Mouse (Mus musculus): ENCODE measurements at regions not wholly inside any gene's neighbourhood (a gene's known extent, or its start where the extent isn't known, plus 50 kb on each side); places are given as distances from the start of the nearest gene placed in this dataset.

GRCm38 (mm10) chr17:84107497-84107896 lies 80.2 kb downstream of the Zfp36l2 start:
- Histone ChIP-seq H3K9me3 (replicated peaks) (no peaks in the 10 kb centered on the region), H3K9ac (no peak overlapping the region), H3K36me3 (no peaks in the 10 kb centered on the region), H3K27ac (no peak overlapping the region), H3K27me3 (no peaks in the 10 kb centered on the region), H3K4me3 (replicated peaks) (no peak overlapping the region), H3K4me2 (no peak overlapping the region), H3K4me1 (replicated peaks) (peaks cover 23% of the 10 kb centered on the region)
- 63% methylated on average over 3 of the region's 3 CpGs for WGBS (ENCODE audit: insufficient replicate concordance)
- DNase-seq (no peak), ATAC-seq (ENCODE audit: low read depth) (no peak)

GRCm38 (mm10) chr17:84104242-84104641 lies 83.5 kb downstream of the Zfp36l2 start:
- no peak overlapping the region for H3K4me3 ChIP-seq (replicated peaks)
- H3K27me3 ChIP-seq: 0 out of 2 replicates have a peak, but pooled peaks cover 11% of the 10 kb centered on the region
- ATAC-seq (ENCODE audit: low read depth): no peak
- 71% methylated on average over 7 of the region's 7 CpGs for WGBS (ENCODE audit: insufficient replicate concordance)
- no peak for DNase-seq
- 0 out of 2 replicates have a peak, but pooled peaks cover 7% of the 10 kb centered on the region for H3K4me1 ChIP-seq (replicated peaks)
- no peak overlapping the region for H3K27ac ChIP-seq
- H3K9me3 ChIP-seq (replicated peaks): no peaks in the 10 kb centered on the region
- H3K36me3 ChIP-seq: no peaks in the 10 kb centered on the region
- no peak overlapping the region for H3K9ac ChIP-seq
- H3K4me2 ChIP-seq: no peak overlapping the region

- DNase-seq (no peak), ATAC-seq (ENCODE audit: low read depth) (no peak)
- H3K27ac ChIP-seq: no peak overlapping the region; the same call in 1 of the 2 replicates
- WGBS (ENCODE audit: insufficient replicate concordance): 58% methylated on average over 7 of the region's 7 CpGs
- no peak overlapping the region for H3K4me2 ChIP-seq
- H3K4me3 ChIP-seq (replicated peaks): no peak overlapping the region
- 0 out of 2 replicates have a peak, but pooled peaks cover 7% of the 10 kb centered on the region for H3K4me1 ChIP-seq (replicated peaks)
- H3K36me3 ChIP-seq: no peaks in the 10 kb centered on the region
- H3K9ac ChIP-seq: no peak overlapping the region
- H3K27me3 ChIP-seq: peaks cover 16% of the 10 kb centered on the region
- no peaks in the 10 kb centered on the region for H3K9me3 ChIP-seq (replicated peaks)
These were observed 84.4 kb downstream of the Zfp36l2 start for GRCm38 (mm10) chr17:84103344-84103743.

- 58% methylated on average over 1 of the region's 1 CpGs for WGBS (ENCODE audit: insufficient replicate concordance)
- peak overlapping the region; percentile 2; the same call in 1 of the 2 replicates for H3K27ac ChIP-seq
These were observed 86.1 kb downstream of the Zfp36l2 start for GRCm38 (mm10) chr17:84101652-84102051.

DNA sequence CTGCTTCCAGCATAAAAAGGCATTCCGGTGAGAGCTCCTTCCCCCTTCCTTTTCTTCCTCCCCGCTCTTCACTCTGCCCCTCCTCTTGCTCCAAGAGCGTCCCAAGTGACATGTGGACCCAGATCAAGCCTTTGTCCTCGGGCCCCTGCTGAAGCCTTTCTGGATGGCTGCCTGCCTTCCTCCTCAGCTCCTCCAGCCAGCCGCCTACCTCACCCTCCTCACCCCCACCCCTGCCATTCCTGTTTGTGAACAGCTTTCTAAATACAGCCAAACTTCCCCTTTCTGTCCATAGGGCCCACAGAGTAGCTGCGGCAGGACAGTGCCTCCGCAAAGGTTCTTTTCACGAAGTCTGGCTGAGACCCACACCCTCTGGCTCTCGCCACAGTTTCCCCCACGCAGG lies 87.2 kb downstream of the Zfp36l2 start:
- Histone ChIP-seq H3K27me3 (peaks cover 44% of the 10 kb centered on the region), H3K36me3 (no peaks in the 10 kb centered on the region), H3K4me1 (replicated peaks) (peaks cover 17% of the 10 kb centered on the region), H3K4me3 (replicated peaks) (no peak overlapping the region), H3K9ac (no peak overlapping the region), H3K9me3 (replicated peaks) (no peaks in the 10 kb centered on the region), H3K27ac (no peak overlapping the region), H3K4me2 (no peak overlapping the region)
- WGBS (ENCODE audit: insufficient replicate concordance): 22% methylated on average over 10 of the region's 10 CpGs
- no peak for ATAC-seq (ENCODE audit: low read depth)
- DNase-seq: no peak

More at GRCm38 (mm10) chr17:84101652-84102051, 86.1 kb downstream of the Zfp36l2 start:
- Histone ChIP-seq H3K9me3 (replicated peaks) (no peaks in the 10 kb centered on the region), H3K4me2 (no peak overlapping the region), H3K4me3 (replicated peaks) (no peak overlapping the region), H3K9ac (no peak overlapping the region), H3K27me3 (peaks cover 33% of the 10 kb centered on the region), H3K36me3 (no peaks in the 10 kb centered on the region), H3K4me1 (replicated peaks) (peaks cover 11% of the 10 kb centered on the region)
- no peak for DNase-seq
- no peak for ATAC-seq (ENCODE audit: low read depth)

DNA sequence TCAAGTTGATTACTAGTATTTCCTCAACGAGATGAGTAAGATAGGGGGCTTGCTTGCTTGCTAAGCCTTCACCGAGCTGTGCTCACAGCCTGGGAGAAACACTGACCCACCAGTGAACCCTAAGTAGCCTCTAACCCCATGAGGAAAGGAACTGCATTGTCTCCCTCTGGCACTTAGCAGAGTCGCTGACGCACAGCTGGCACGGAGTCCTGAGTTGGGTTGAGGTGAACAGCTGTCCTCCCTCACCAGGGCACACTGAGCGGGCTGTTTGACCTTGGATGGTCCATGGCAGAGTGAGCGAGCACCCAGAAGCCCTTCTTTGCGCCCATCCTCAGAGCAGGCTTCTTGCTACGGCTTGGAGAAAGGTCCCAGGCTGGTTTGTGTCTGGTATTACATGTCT lies 88.0 kb downstream of the Zfp36l2 start:
- Histone ChIP-seq H3K4me3 (replicated peaks) (no peak overlapping the region), H3K4me2 (no peak overlapping the region), H3K27me3 (peaks cover 52% of the 10 kb centered on the region), H3K9ac (no peak overlapping the region), H3K9me3 (replicated peaks) (no peaks in the 10 kb centered on the region), H3K4me1 (replicated peaks) (peaks cover 17% of the 10 kb centered on the region), H3K36me3 (no peaks in the 10 kb centered on the region), H3K27ac (no peak overlapping the region)
- no peak for ATAC-seq (ENCODE audit: low read depth)
- 65% methylated on average over 9 of the region's 9 CpGs for WGBS (ENCODE audit: insufficient replicate concordance)
- no peak for DNase-seq

DNA sequence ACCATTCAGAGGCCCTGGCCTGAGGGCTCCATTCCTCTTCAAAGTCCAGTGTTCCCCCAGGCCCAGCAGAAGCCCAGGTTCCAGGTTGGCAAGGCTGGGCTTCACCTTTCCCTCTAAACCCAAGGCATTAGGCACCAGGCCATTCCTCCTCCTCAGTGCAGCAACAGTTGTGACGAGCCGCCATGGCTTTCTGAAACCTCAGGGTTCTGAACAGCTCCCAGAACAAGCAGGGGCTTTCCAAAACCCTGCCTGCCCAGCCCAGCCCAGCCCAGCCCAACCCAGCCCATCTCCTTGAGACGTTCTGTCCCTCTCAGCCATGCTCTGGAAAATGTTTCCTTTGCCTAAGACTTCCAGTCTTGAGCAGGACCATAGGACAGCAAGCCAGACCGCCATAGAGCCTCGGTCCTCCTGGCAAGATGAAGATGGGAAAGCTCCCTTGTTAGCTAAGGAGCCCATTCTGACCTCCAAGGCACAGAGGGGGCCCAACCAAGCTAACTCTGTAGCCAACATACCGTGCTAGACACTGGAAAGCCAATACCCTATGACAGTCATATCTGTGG lies 89.8 kb downstream of the Zfp36l2 start:
- H3K27ac ChIP-seq: no peak overlapping the region
- WGBS (ENCODE audit: insufficient replicate concordance): 74% methylated on average over 6 of the region's 6 CpGs
- DNase-seq: no peak
- no peak overlapping the region for H3K9ac ChIP-seq
- H3K4me1 ChIP-seq (replicated peaks): peaks cover 11% of the 10 kb centered on the region
- no peak overlapping the region for H3K4me3 ChIP-seq (replicated peaks)
- ATAC-seq (ENCODE audit: low read depth): no peak
- no peak overlapping the region for H3K4me2 ChIP-seq
- H3K9me3 ChIP-seq (replicated peaks): no peaks in the 10 kb centered on the region
- H3K36me3 ChIP-seq: no peaks in the 10 kb centered on the region
- H3K27me3 ChIP-seq: peaks cover 53% of the 10 kb centered on the region

GRCm38 (mm10) chr17:84097286-84097685 lies 90.5 kb downstream of the Zfp36l2 start:
- no peak overlapping the region for H3K4me3 ChIP-seq (replicated peaks)
- H3K9ac ChIP-seq: no peak overlapping the region
- peaks cover 11% of the 10 kb centered on the region for H3K4me1 ChIP-seq (replicated peaks)
- DNase-seq (no peak), ATAC-seq (ENCODE audit: low read depth) (no peak)
- no peak overlapping the region for H3K27ac ChIP-seq
- H3K4me2 ChIP-seq: no peak overlapping the region
- no peaks in the 10 kb centered on the region for H3K9me3 ChIP-seq (replicated peaks)
- WGBS (ENCODE audit: insufficient replicate concordance): 68% methylated on average over 13 of the region's 13 CpGs
- no peaks in the 10 kb centered on the region for H3K36me3 ChIP-seq
- peaks cover 53% of the 10 kb centered on the region for H3K27me3 ChIP-seq

DNA sequence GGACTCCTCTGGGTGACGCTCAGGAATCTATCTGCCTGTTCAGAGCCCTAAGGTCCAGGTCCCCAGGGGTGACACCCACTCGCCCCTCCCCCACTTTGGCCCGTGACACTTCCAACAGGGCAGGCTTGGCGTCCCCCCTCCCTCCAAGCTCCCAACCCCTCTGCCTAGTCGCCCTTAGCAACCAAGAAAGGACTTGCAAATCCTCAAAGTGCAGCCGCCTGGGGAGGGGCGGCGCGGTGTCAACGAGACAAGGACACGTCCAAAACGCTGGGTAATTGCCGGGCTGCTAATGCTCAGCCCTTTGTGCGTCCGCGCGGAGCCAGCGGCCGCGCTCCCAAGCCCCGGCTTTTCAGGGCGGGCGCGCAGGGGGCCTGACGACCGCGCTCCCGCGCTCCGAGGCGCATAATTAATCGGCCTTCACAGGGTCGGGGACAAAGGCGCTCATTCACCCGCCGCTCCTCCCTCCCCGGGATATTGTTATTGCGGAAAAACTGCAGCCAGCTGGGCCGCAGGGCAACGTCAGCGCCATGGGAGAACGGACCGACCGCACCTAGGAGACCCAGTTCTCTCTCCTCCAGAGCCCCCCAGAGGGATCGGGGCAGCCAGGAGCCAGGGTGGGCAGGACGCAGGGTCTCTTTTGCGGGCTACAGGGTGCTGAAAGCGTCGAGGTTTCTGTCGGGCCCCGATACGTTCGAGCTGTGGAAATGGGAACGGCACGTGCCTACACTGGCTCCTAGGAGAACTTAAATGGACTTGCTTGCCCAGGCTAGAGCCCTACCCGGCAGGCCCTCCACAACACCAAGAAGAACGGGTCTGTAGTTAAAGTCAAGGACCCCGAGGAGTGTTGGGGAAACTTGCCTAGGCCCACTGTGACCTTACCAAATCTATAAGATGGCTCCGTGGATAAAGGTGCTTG lies 91.1 kb downstream of the Zfp36l2 start:
- Histone ChIP-seq H3K27ac (no peak overlapping the region), H3K4me1 (replicated peaks) (peaks cover 11% of the 10 kb centered on the region), H3K36me3 (no peaks in the 10 kb centered on the region), H3K27me3 (peaks cover 53% of the 10 kb centered on the region), H3K4me2 (peak overlapping the region; percentile 65), H3K9me3 (replicated peaks) (no peaks in the 10 kb centered on the region), H3K4me3 (replicated peaks) (peak overlapping the region; percentile 44), H3K9ac (peak overlapping the region; percentile 47; the same call in 1 of the 2 replicates)
- WGBS (ENCODE audit: insufficient replicate concordance): 6% methylated on average over 59 of the region's 59 CpGs
- no peak for ATAC-seq (ENCODE audit: low read depth)
- DNase-seq: no peak

DNA sequence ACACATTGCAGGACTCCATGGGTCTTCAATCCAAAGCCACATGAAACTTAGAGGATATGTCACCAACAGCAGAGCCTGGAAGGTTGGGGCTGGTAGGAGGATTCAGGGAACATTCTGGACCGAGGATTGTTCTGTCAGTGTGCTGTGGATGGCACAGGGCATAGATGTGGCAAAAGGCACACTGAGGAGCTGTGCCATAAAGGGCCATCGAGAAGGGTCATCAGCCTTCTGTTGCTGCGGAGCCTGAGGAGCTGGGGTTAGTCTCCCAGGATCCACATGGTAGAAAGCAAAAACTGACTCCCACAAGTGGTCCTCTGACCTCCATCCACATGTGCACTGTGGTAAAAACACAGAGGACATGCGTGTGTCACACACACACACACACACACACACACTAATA lies 91.9 kb downstream of the Zfp36l2 start:
- Histone ChIP-seq H3K27ac (no peak overlapping the region), H3K27me3 (peaks cover 53% of the 10 kb centered on the region), H3K9ac (no peak overlapping the region), H3K4me1 (replicated peaks) (peaks cover 11% of the 10 kb centered on the region), H3K36me3 (no peaks in the 10 kb centered on the region), H3K4me3 (replicated peaks) (no peak overlapping the region), H3K4me2 (no peak overlapping the region), H3K9me3 (replicated peaks) (no peaks in the 10 kb centered on the region)
- ATAC-seq (ENCODE audit: low read depth): no peak
- no peak for DNase-seq
- WGBS (ENCODE audit: insufficient replicate concordance): 47% methylated on average over 4 of the region's 4 CpGs

DNA sequence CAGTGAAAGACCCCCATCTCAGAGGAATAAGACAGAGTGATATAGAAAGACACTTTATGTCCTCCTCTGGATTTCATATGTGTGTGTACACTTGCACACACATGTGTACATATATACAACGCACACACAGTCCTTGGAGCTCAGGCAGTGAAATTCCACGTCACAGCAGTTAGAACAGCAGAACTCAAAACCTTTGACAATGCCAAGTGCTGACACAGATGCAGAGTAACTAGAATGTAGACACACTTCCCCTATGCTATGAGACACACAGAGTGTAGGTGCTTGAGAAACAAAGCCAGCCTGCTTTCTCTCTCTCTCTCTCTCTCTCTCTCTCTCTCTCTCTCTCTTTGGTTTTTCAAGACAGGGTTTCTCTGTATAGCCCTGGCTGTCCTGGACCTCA lies 92.7 kb downstream of the Zfp36l2 start:
- H3K4me2 ChIP-seq: no peak overlapping the region
- H3K36me3 ChIP-seq: no peaks in the 10 kb centered on the region
- 66% methylated on average over 2 of the region's 2 CpGs for WGBS (ENCODE audit: insufficient replicate concordance)
- no peak overlapping the region for H3K27ac ChIP-seq
- no peak overlapping the region for H3K9ac ChIP-seq
- DNase-seq (no peak), ATAC-seq (ENCODE audit: low read depth) (no peak)
- no peak overlapping the region for H3K4me3 ChIP-seq (replicated peaks)
- peaks cover 49% of the 10 kb centered on the region for H3K27me3 ChIP-seq
- H3K9me3 ChIP-seq (replicated peaks): no peaks in the 10 kb centered on the region
- H3K4me1 ChIP-seq (replicated peaks): peaks cover 11% of the 10 kb centered on the region
